Mouse (Mus musculus): ENCODE measurements around the gene Zfp39. TPM values are rescaled to one million over a fixed set of nuclear protein-coding genes. Genes with fewer than 3 reads are reported as not detected.
A peak's percentile ranks its signal among the peaks of the same experiment; 100 is the strongest.

Zfp39 gene
- total and polyA plus RNA-seq, 2 experiments from 2014 or later = 4.7 to 7.1 TPM

- no peak for TF ChIP-seq CTCF (IDR thresholded peaks at IDR 0.05; ENCODE audit: low read depth)
- Histone ChIP-seq H3K4me1 (ENCODE audit: insufficient read depth, low read length) (no peaks in the 10 kb centered on the region), H3K27ac (no peak overlapping the region), H3K27me3 (ENCODE audit: insufficient read depth, low read length) (no peaks in the 10 kb centered on the region), H3K36me3 (ENCODE audit: insufficient read depth, low read length) (no peaks in the 10 kb centered on the region), H3K9me3 (ENCODE audit: low read length) (no peaks in the 10 kb centered on the region), H3K9ac (replicated peaks; ENCODE audit: low read length) (no peak overlapping the region), H3K4me3 (ENCODE audit: low read length) (no peak overlapping the region), H3K4me2 (ENCODE audit: low read depth, low read length) (no peak overlapping the region)
- 89% methylated on average over 9 of the region's 9 CpGs for WGBS
- ATAC-seq = no peak
- DNase-seq (ENCODE audit: low spot score) = no peak
These were observed 18.4 kb upstream of the Zfp39 start for GRCm38 (mm10) chr11:58922420-58922819.

GRCm38 (mm10) chr11:58918759-58919158 is 14.7 kb upstream of the Zfp39 start:
- ATAC-seq (no peak), DNase-seq (ENCODE audit: low spot score) (no peak)
- TF ChIP-seq CTCF (IDR thresholded peaks at IDR 0.05; ENCODE audit: low read depth) = no peak
- H3K27me3 ChIP-seq (ENCODE audit: insufficient read depth, low read length) = no peaks in the 10 kb centered on the region
- H3K4me2 ChIP-seq (ENCODE audit: low read depth, low read length) = no peak overlapping the region
- no peaks in the 10 kb centered on the region for H3K9me3 ChIP-seq (ENCODE audit: low read length)
- H3K27ac ChIP-seq = no peak overlapping the region
- no peaks in the 10 kb centered on the region for H3K4me1 ChIP-seq (ENCODE audit: insufficient read depth, low read length)
- 73% methylated on average over 5 of the region's 5 CpGs for WGBS
- no peak overlapping the region for H3K4me3 ChIP-seq (ENCODE audit: low read length)
- no peaks in the 10 kb centered on the region for H3K36me3 ChIP-seq (ENCODE audit: insufficient read depth, low read length)
- H3K9ac ChIP-seq (replicated peaks; ENCODE audit: low read length) = no peak overlapping the region

- H3K4me2 ChIP-seq (ENCODE audit: low read depth, low read length) = no peak within 1 kb of the TSS
- no peaks in the 10 kb centered on the region for H3K9me3 ChIP-seq (ENCODE audit: low read length)
- H3K27ac ChIP-seq = no peak within 1 kb of the TSS
- no peak for TF ChIP-seq CTCF (IDR thresholded peaks at IDR 0.05; ENCODE audit: low read depth)
- DNase-seq (ENCODE audit: low spot score) (no peak), ATAC-seq (no peak)
- no peak within 1 kb of the TSS for H3K9ac ChIP-seq (replicated peaks; ENCODE audit: low read length)
- no peaks in the 10 kb centered on the region for H3K36me3 ChIP-seq (ENCODE audit: insufficient read depth, low read length)
- no peaks in the 10 kb centered on the region for H3K4me1 ChIP-seq (ENCODE audit: insufficient read depth, low read length)
- H3K4me3 ChIP-seq (ENCODE audit: low read length) = no peak within 1 kb of the TSS
- no peaks in the 10 kb centered on the region for H3K27me3 ChIP-seq (ENCODE audit: insufficient read depth, low read length)
- 80% methylated on average over 12 of the region's 12 CpGs for WGBS
These were observed 13.8 kb upstream of the Zfp39 start, which contains the start of gene Btnl10 for GRCm38 (mm10) chr11:58917745-58918366. Gene Btnl10 (plus strand): TSS chr11:58917908.

GRCm38 (mm10) chr11:58916879-58917744 is 13.1 kb upstream of the Zfp39 start:
- 43% methylated on average over 14 of the region's 14 CpGs for WGBS
- H3K4me3 ChIP-seq (ENCODE audit: low read length) = no peak overlapping the region
- DNase-seq (ENCODE audit: low spot score) (peak; percentile 23), ATAC-seq (0 out of 2 replicates have a peak, but pooled peaks have one; percentile 4)
- H3K9ac ChIP-seq (replicated peaks; ENCODE audit: low read length) = no peak overlapping the region
- TF ChIP-seq CTCF (IDR thresholded peaks at IDR 0.05; ENCODE audit: low read depth) = peak; percentile 52
- H3K4me2 ChIP-seq (ENCODE audit: low read depth, low read length) = no peak overlapping the region
- no peaks in the 10 kb centered on the region for H3K9me3 ChIP-seq (ENCODE audit: low read length)
- H3K27me3 ChIP-seq (ENCODE audit: insufficient read depth, low read length) = no peaks in the 10 kb centered on the region
- no peak overlapping the region for H3K27ac ChIP-seq
- H3K4me1 ChIP-seq (ENCODE audit: insufficient read depth, low read length) = no peaks in the 10 kb centered on the region
- no peaks in the 10 kb centered on the region for H3K36me3 ChIP-seq (ENCODE audit: insufficient read depth, low read length)

GRCm38 (mm10) chr11:58914461-58915028 is 10.5 kb upstream of the Zfp39 start:
- peak; percentile 80 for TF ChIP-seq CTCF (IDR thresholded peaks at IDR 0.05; ENCODE audit: low read depth)
- Histone ChIP-seq H3K9ac (replicated peaks; ENCODE audit: low read length) (peak overlapping the region; percentile 51), H3K4me2 (ENCODE audit: low read depth, low read length) (peak overlapping the region; percentile 68), H3K27me3 (ENCODE audit: insufficient read depth, low read length) (no peaks in the 10 kb centered on the region), H3K27ac (peak overlapping the region; percentile 48; the same call in 1 of the 2 replicates), H3K36me3 (ENCODE audit: insufficient read depth, low read length) (no peaks in the 10 kb centered on the region), H3K4me1 (ENCODE audit: insufficient read depth, low read length) (no peaks in the 10 kb centered on the region), H3K4me3 (ENCODE audit: low read length) (peak overlapping the region; percentile 33), H3K9me3 (ENCODE audit: low read length) (no peaks in the 10 kb centered on the region)
- WGBS = 10% methylated on average over 17 of the region's 17 CpGs
- ATAC-seq = 0 out of 2 replicates have a peak, but pooled peaks have one; percentile 24
- peak; percentile 76 for DNase-seq (ENCODE audit: low spot score)

- Histone ChIP-seq H3K4me3 (ENCODE audit: low read length) (no peak overlapping the region), H3K9me3 (ENCODE audit: low read length) (no peaks in the 10 kb centered on the region), H3K36me3 (ENCODE audit: insufficient read depth, low read length) (no peaks in the 10 kb centered on the region), H3K9ac (replicated peaks; ENCODE audit: low read length) (peak overlapping the region; percentile 51), H3K27me3 (ENCODE audit: insufficient read depth, low read length) (no peaks in the 10 kb centered on the region), H3K4me2 (ENCODE audit: low read depth, low read length) (peak overlapping the region; percentile 68; the same call in 1 of the 2 replicates), H3K4me1 (ENCODE audit: insufficient read depth, low read length) (no peaks in the 10 kb centered on the region), H3K27ac (no peak overlapping the region)
- DNase-seq (ENCODE audit: low spot score) (no peak), ATAC-seq (no peak)
- WGBS = 92% methylated on average over 1 of the region's 1 CpGs
- no peak for TF ChIP-seq CTCF (IDR thresholded peaks at IDR 0.05; ENCODE audit: low read depth)
These were observed 9.8 kb upstream of the Zfp39 start for GRCm38 (mm10) chr11:58913776-58914175.
